Mouse (Mus musculus): Measurements from ENCODE around the gene Atp6v1a. TPM values are rescaled to one million over a fixed set of nuclear protein-coding genes. Genes with fewer than 3 reads are reported as not detected.

Atp6v1a gene
- 214 and 223 TPM in 2 replicates for polyA plus RNA-seq (2012; rRNA removed)

GRCm38 (mm10) chr16:44139536-44140185 lies at the start of gene Atp6v1a, which contains the start of gene Naa50:
Gene Atp6v1a, minus strand, starts transcription at chr16:44139705.
Gene Naa50, plus strand, starts transcription at chr16:44139830.
- Histone ChIP-seq H3K4me3 (ENCODE audit: insufficient read depth, low read length) (peak within 1 kb of the TSS; percentile 99), H3K27ac (ENCODE audit: insufficient read depth, low read length) (peak within 1 kb of the TSS; percentile 99), H3K4me1 (ENCODE audit: control insufficient read depth, insufficient read depth, low read length) (peaks cover 4% of the 10 kb centered on the region)
- TF ChIP-seq CTCF (IDR thresholded peaks at IDR 0.05; ENCODE audit: extremely low read depth, insufficient read depth, low read length), result no peak
- TF ChIP-seq POLR2A (IDR thresholded peaks at IDR 0.05; ENCODE audit: extremely low read depth, insufficient read depth, low read length), result peak; percentile 73; the same call in 1 of the 2 replicates

GRCm38 (mm10) chr16:44188766-44189165 lies 49.3 kb upstream of the Atp6v1a start:
- Histone ChIP-seq H3K4me1 (ENCODE audit: control insufficient read depth, insufficient read depth, low read length) (peaks cover 5% of the 10 kb centered on the region), H3K4me3 (ENCODE audit: insufficient read depth, low read length) (no peak overlapping the region), H3K27ac (ENCODE audit: insufficient read depth, low read length) (no peak overlapping the region)
- no peak for TF ChIP-seq CTCF (IDR thresholded peaks at IDR 0.05; ENCODE audit: extremely low read depth, insufficient read depth, low read length)
- no peak for TF ChIP-seq POLR2A (IDR thresholded peaks at IDR 0.05; ENCODE audit: extremely low read depth, insufficient read depth, low read length)

GRCm38 (mm10) chr16:44187172-44187571 lies 47.7 kb upstream of the Atp6v1a start:
- H3K4me1 ChIP-seq (ENCODE audit: control insufficient read depth, insufficient read depth, low read length), result peaks cover 5% of the 10 kb centered on the region
- TF ChIP-seq POLR2A (IDR thresholded peaks at IDR 0.05; ENCODE audit: extremely low read depth, insufficient read depth, low read length), result no peak
- TF ChIP-seq CTCF (IDR thresholded peaks at IDR 0.05; ENCODE audit: extremely low read depth, insufficient read depth, low read length), result no peak
- H3K4me3 ChIP-seq (ENCODE audit: insufficient read depth, low read length), result no peak overlapping the region
- H3K27ac ChIP-seq (ENCODE audit: insufficient read depth, low read length), result no peak overlapping the region

GRCm38 (mm10) chr16:44184769-44185168 lies 45.3 kb upstream of the Atp6v1a start:
- Histone ChIP-seq H3K4me1 (ENCODE audit: control insufficient read depth, insufficient read depth, low read length) (no peaks in the 10 kb centered on the region), H3K4me3 (ENCODE audit: insufficient read depth, low read length) (no peak overlapping the region), H3K27ac (ENCODE audit: insufficient read depth, low read length) (no peak overlapping the region)
- TF ChIP-seq CTCF (IDR thresholded peaks at IDR 0.05; ENCODE audit: extremely low read depth, insufficient read depth, low read length), result no peak
- no peak for TF ChIP-seq POLR2A (IDR thresholded peaks at IDR 0.05; ENCODE audit: extremely low read depth, insufficient read depth, low read length)

GRCm38 (mm10) chr16:44182597-44182996 lies 43.1 kb upstream of the Atp6v1a start:
- Histone ChIP-seq H3K27ac (ENCODE audit: insufficient read depth, low read length) (no peak overlapping the region), H3K4me1 (ENCODE audit: control insufficient read depth, insufficient read depth, low read length) (no peaks in the 10 kb centered on the region), H3K4me3 (ENCODE audit: insufficient read depth, low read length) (no peak overlapping the region)
- TF ChIP-seq CTCF (IDR thresholded peaks at IDR 0.05; ENCODE audit: extremely low read depth, insufficient read depth, low read length) (no peak), POLR2A (IDR thresholded peaks at IDR 0.05; ENCODE audit: extremely low read depth, insufficient read depth, low read length) (no peak)

GRCm38 (mm10) chr16:44178555-44178954 lies 39.0 kb upstream of the Atp6v1a start:
- TF ChIP-seq CTCF (IDR thresholded peaks at IDR 0.05; ENCODE audit: extremely low read depth, insufficient read depth, low read length), result no peak
- no peak for TF ChIP-seq POLR2A (IDR thresholded peaks at IDR 0.05; ENCODE audit: extremely low read depth, insufficient read depth, low read length)
- Histone ChIP-seq H3K27ac (ENCODE audit: insufficient read depth, low read length) (no peak overlapping the region), H3K4me3 (ENCODE audit: insufficient read depth, low read length) (no peak overlapping the region), H3K4me1 (ENCODE audit: control insufficient read depth, insufficient read depth, low read length) (peaks cover 3% of the 10 kb centered on the region; the same call in 1 of the 2 replicates)

GRCm38 (mm10) chr16:44176511-44176910 lies 37.0 kb upstream of the Atp6v1a start:
- TF ChIP-seq CTCF (IDR thresholded peaks at IDR 0.05; ENCODE audit: extremely low read depth, insufficient read depth, low read length) (no peak), POLR2A (IDR thresholded peaks at IDR 0.05; ENCODE audit: extremely low read depth, insufficient read depth, low read length) (no peak)
- Histone ChIP-seq H3K27ac (ENCODE audit: insufficient read depth, low read length) (no peak overlapping the region), H3K4me3 (ENCODE audit: insufficient read depth, low read length) (no peak overlapping the region), H3K4me1 (ENCODE audit: control insufficient read depth, insufficient read depth, low read length) (peaks cover 3% of the 10 kb centered on the region; the same call in 1 of the 2 replicates)

- Histone ChIP-seq H3K27ac (ENCODE audit: insufficient read depth, low read length) (no peak overlapping the region), H3K4me3 (ENCODE audit: insufficient read depth, low read length) (no peak overlapping the region), H3K4me1 (ENCODE audit: control insufficient read depth, insufficient read depth, low read length) (peaks cover 3% of the 10 kb centered on the region; the same call in 1 of the 2 replicates)
- TF ChIP-seq CTCF (IDR thresholded peaks at IDR 0.05; ENCODE audit: extremely low read depth, insufficient read depth, low read length), result no peak
- no peak for TF ChIP-seq POLR2A (IDR thresholded peaks at IDR 0.05; ENCODE audit: extremely low read depth, insufficient read depth, low read length)
Measured at GRCm38 (mm10) chr16:44175001-44175400, 35.5 kb upstream of the Atp6v1a start.

GRCm38 (mm10) chr16:44173966-44174530 lies 34.5 kb upstream of the Atp6v1a start:
- H3K4me1 ChIP-seq (ENCODE audit: control insufficient read depth, insufficient read depth, low read length), result peaks cover 3% of the 10 kb centered on the region; the same call in 1 of the 2 replicates
- peak overlapping the region; percentile 82 for H3K4me3 ChIP-seq (ENCODE audit: insufficient read depth, low read length)
- no peak overlapping the region for H3K27ac ChIP-seq (ENCODE audit: insufficient read depth, low read length)
- no peak for TF ChIP-seq CTCF (IDR thresholded peaks at IDR 0.05; ENCODE audit: extremely low read depth, insufficient read depth, low read length)
